Mouse (Mus musculus) T-helper 2 cell (primary cell): ENCODE measurements around the gene Fstl5.
"Not testable (repeated sequence)": the region's sequence is repeated elsewhere in the genome, so short reads cannot be mapped to it uniquely, and the experiment has no call there.

Experiments
- in situ Hi-C: fragments of 300-600 bp; cut with MboI, MseI; formaldehyde crosslinking; loops from one replicate; pipeline ENCODE4 v1.15.1; 2025; ENCODE audit warnings: high pct_unique_total_duplicates

Fstl5 gene

DNA sequence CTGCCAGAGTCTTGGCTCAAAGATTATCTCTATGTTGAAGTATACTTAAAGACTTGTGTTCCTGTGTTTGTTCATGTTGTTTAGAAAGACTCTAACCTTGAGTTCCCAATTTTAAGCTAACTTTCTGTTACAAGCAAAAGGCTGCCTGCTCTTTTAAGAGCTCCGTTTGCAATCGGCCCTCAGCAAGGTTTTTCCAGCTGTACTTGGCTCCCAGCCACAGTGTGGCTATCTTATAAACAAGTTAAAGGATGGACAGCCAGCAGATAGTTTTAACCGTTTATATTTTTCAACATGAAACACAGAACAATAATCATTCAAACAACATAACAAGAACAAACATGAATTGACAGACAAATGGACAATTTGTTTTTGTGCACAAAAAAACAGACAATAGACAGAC is 433.8 kb downstream of the Fstl5 start:
- in situ Hi-C loops: not testable (repeated sequence)

DNA sequence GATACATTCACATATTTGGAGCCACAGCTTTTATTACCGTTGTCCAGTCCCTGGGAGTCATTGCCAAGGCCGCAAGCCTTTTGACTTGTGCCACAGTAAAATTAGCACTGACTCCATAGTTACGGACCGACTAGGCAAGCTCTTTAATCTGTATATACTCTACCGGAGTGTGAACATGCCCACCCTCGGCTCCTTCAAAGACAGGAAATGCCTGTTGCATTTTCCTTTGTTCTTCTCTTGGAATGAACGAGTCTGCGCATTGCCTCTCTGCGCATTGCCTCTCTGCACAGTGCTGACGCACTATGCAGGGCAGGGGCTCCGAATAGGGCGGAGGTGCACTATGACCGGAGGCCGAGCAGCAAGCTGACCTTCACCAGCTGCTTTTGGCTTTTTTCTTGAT is 434.7 kb downstream of the Fstl5 start:
- in situ Hi-C loops: no loop called here

- in situ Hi-C loops: no loop called here
These were observed 493.3 kb downstream of the Fstl5 start for GRCm38 (mm10) chr3:76567346-76567745.

- in situ Hi-C loops: no loop called here
These were observed 498.4 kb downstream of the Fstl5 start for GRCm38 (mm10) chr3:76572478-76572877.

DNA sequence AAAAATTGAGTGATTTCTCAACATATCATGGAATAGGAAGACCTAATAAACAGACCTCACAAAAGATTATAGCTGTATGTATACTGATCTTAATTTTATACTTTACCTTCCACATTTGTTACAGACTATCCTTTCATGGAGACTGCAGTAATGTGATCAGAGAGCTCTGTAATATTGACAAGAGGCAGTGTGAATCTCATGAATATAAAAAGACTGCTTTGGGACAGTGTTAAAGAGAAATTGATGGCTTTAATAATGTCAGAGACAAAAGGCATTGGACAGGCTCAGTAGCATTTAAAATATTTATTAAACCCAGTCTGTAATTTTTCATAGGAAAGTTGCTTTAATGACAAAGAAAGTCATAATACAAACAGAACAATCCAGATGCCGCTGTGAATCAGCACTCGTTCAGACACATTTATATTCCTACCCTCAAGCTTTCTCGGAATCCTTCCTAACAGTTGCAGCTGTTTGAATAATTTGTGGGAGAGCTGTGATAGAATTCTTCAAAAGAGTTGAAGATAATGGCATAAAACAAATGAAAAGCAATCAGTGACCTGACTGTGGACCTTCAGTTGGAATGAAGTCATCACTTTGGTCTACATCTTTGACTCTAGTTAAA is 499.0 kb downstream of the Fstl5 start:
- in situ Hi-C loops: no loop called here

GRCm38 (mm10) chr3:76593148-76593547 is 519.1 kb downstream of the Fstl5 start:
- in situ Hi-C loops: no loop called here

- in situ Hi-C loops: no loop called here
These were observed 546.0 kb downstream of the Fstl5 start for GRCm38 (mm10) chr3:76620044-76620443.

- in situ Hi-C loops: no loop called here
These were observed 580.2 kb downstream of the Fstl5 start for GRCm38 (mm10) chr3:76654243-76654642.

GRCm38 (mm10) chr3:76670859-76671258 is 596.8 kb downstream of the Fstl5 start:
- in situ Hi-C loops: no loop called here

- in situ Hi-C loops: no loop called here
These were observed 601.9 kb downstream of the Fstl5 start for GRCm38 (mm10) chr3:76676006-76676405.

DNA sequence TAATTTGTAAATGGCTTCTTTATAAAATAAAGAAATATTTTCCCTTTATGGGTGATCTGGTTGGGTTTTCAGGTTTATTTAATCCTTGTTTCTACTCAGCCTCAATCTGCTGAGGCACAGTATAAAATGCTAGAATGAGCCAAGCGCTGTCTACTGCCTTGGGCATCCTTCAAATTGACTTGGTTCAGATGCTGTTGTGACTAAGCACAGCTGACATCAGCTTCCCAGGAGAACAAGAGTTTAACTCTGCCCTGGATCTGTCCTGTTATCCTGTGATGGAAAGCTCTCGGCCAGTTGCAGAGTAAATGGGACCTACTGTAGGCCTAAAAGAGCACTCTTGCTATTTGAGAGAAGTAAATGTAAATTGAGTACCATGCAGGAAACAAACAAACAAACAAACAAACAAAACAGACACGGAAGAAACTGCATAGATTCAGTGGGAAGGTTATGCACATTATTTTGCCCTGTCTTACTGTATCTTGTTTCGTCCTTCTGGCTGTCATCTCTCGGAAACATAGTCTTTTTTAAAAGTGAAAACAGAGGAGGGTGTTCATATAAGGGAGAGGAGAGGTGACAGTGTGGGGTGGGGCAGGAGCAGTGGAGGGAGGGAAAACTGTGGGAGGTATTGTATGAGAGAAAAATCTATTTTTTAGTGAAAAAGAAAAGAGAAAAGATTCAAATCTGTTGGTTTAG is 605.9 kb downstream of the Fstl5 start:
- in situ Hi-C loops: loop anchor here (10.0 kb wide), 1 partner anchor 545 kb away; no protein-coding TSS in a partner anchor

DNA sequence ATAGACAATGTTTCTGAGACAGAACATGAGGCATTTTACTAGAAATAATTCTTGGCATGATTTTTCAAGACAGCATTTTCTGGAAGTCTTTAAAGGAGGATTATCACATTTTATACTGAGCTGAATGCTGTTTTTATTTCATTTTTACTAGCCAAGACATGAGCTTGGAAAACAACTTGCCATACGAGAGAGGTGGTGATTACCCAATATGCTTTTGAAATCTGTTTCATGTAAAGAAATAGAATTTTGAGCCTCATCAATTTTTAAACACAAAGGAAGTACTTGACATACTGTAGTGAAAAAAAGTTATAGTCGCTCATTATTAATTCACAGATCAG is 606.4 kb downstream of the Fstl5 start:
- in situ Hi-C loops: loop anchor here (10.0 kb wide), 1 partner anchor 544 kb away; no protein-coding TSS in a partner anchor

DNA sequence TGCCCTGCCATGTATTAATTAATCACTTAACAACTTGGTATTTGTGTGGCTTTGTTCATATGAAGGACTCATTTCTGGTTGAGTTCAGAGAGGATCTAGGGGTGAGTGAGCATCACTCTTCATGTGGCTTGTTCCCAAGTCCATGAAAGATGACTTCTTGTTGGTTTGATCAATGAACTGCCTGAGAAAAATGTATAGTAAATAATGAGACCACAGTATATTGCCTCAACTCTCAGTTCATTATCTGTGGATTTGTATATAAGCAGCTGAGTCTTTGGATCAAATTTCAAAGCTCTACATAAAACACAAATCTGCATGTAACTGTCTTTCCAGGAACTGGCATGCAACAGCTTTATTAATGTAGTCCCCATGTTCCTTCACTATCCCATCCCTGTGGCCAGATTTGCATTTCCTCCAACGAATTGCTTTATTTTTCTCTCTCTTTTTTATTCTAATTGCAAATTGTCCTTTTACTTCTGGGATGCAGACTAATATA is 623.1 kb downstream of the Fstl5 start:
- in situ Hi-C loops: no loop called here

- in situ Hi-C loops: no loop called here
These were observed 665.2 kb downstream of the Fstl5 start for GRCm38 (mm10) chr3:76739221-76739620.
